Mouse (Mus musculus): ENCODE results near the gene Mtmr10.
A peak's percentile ranks its signal among the peaks of the same experiment; 100 is the strongest.

Gene Mtmr10

GRCm38 (mm10) chr7:64287414-64288091, at the start of gene Mtmr10:
Mtmr10 (plus strand) TSS chr7:64287653.
- DNase-seq, result peak; percentile 97

- DNase-seq, result no peak
These were observed 49.7 kb upstream of the Mtmr10 start for GRCm38 (mm10) chr7:64237747-64238146.

GRCm38 (mm10) chr7:64238410-64239086, 48.9 kb upstream of the Mtmr10 start:
- DNase-seq, result no peak

GRCm38 (mm10) chr7:64239138-64239805, 48.2 kb upstream of the Mtmr10 start:
- DNase-seq, result no peak

GRCm38 (mm10) chr7:64239806-64240315, 47.6 kb upstream of the Mtmr10 start:
- DNase-seq, result peak; percentile 23

GRCm38 (mm10) chr7:64242424-64242823, 45.0 kb upstream of the Mtmr10 start:
- DNase-seq, result no peak

- DNase-seq, result no peak
These were observed 43.1 kb upstream of the Mtmr10 start for GRCm38 (mm10) chr7:64244371-64244770.

- DNase-seq, result no peak
These were observed 40.7 kb upstream of the Mtmr10 start for GRCm38 (mm10) chr7:64246713-64247112.

GRCm38 (mm10) chr7:64248352-64248751, 39.1 kb upstream of the Mtmr10 start:
- DNase-seq, result no peak

- no peak for DNase-seq
These were observed 37.7 kb upstream of the Mtmr10 start for GRCm38 (mm10) chr7:64249715-64250114.

GRCm38 (mm10) chr7:64250417-64250816, 37.0 kb upstream of the Mtmr10 start:
- no peak for DNase-seq

- DNase-seq, result no peak
These were observed 33.7 kb upstream of the Mtmr10 start for GRCm38 (mm10) chr7:64253736-64254135.

- no peak for DNase-seq
These were observed 21.8 kb upstream of the Mtmr10 start for GRCm38 (mm10) chr7:64265502-64266279.

- no peak for DNase-seq
These were observed 20.9 kb upstream of the Mtmr10 start for GRCm38 (mm10) chr7:64266587-64266986.

GRCm38 (mm10) chr7:64271926-64272325, 15.5 kb upstream of the Mtmr10 start:
- DNase-seq, result no peak

- no peak for DNase-seq
These were observed 11.9 kb upstream of the Mtmr10 start for GRCm38 (mm10) chr7:64275518-64275917.

GRCm38 (mm10) chr7:64276921-64277320, 10.5 kb upstream of the Mtmr10 start:
- no peak for DNase-seq

- DNase-seq, result no peak
These were observed 8.9 kb upstream of the Mtmr10 start for GRCm38 (mm10) chr7:64278526-64278925.

GRCm38 (mm10) chr7:64279548-64279947, 7.9 kb upstream of the Mtmr10 start:
- no peak for DNase-seq

GRCm38 (mm10) chr7:64286566-64286965, 887 bp upstream of the Mtmr10 start:
- no peak for DNase-seq

GRCm38 (mm10) chr7:64289416-64289815, 2.0 kb downstream of the Mtmr10 start:
- no peak for DNase-seq

GRCm38 (mm10) chr7:64290431-64290830, 3.0 kb downstream of the Mtmr10 start:
- DNase-seq, result no peak

- no peak for DNase-seq
These were observed 4.3 kb downstream of the Mtmr10 start for GRCm38 (mm10) chr7:64291722-64292121.
